Mouse (Mus musculus): Measurements from ENCODE around the gene Pole4. TPM values are rescaled to one million over a fixed set of nuclear protein-coding genes. Genes with fewer than 3 reads are reported as not detected.
A peak's percentile ranks its signal among the peaks of the same experiment; 100 is the strongest.
"Not testable (repeated sequence)": the region's sequence is repeated elsewhere in the genome, so short reads cannot be mapped to it uniquely, and the experiment has no call there.

Pole4 gene
- total and polyA plus RNA-seq, 3 experiments: 4.8 to 44.3 (median 37.3) TPM

GRCm38 (mm10) chr6:82715253-82715652, 10.1 kb upstream of the Pole4 start:
- no peak for DNase-seq

- no peak for DNase-seq
Measured at GRCm38 (mm10) chr6:82714841-82715240, 9.7 kb upstream of the Pole4 start.

- DNase-seq: peak; percentile 81
Measured at GRCm38 (mm10) chr6:82714243-82714642, 9.1 kb upstream of the Pole4 start.

- DNase-seq: no peak
Measured at GRCm38 (mm10) chr6:82707742-82708141, 2.6 kb upstream of the Pole4 start.

GRCm38 (mm10) chr6:82707241-82707640, 2.1 kb upstream of the Pole4 start:
- no peak for DNase-seq

DNA sequence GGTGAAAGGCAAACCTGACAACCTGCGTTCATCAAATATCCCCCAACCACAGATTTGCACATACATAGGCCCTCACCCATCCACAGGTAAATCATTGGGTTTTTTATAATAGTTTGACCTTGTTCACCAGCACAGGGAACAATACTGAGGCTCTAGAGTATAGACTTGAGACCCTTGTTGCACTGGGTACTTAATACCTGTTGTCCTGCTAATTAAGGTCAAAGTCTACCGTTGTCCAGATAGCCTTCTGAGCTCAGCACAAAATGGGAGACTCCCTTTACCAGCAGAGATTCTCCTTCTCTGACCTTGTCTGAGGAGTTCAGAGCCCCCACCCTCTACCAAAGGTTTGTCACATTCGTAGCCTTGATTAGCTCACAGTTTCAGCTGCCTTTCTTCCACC, 1.5 kb downstream of the Pole4 start:
- no peak for DNase-seq

DNA sequence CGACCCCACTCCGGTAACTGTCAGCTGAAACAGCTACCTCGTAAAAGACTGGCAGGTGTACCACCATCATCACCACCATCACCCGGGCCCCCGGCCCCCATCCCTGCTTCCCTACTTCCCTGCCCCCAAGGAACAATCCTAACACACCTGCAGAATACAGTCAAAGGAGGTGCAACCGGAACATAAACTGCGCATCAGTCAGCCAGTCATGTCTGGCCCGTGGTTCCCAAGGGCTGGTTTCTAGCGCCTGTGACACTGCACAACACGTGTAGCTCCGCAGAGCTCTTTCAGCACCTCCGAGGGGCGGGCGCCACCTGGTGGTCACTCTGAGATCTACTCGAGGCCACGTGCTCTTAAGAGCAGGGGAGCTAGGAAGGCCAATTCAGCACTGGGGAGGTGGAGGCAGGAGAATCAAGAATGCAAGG, 2.6 kb downstream of the Pole4 start:
- DNase-seq: peak; percentile 89

- DNase-seq: no peak
Measured at GRCm38 (mm10) chr6:82701296-82701695, 3.9 kb downstream of the Pole4 start.

GRCm38 (mm10) chr6:82699831-82700230, 5.3 kb downstream of the Pole4 start:
- DNase-seq: no peak

DNA sequence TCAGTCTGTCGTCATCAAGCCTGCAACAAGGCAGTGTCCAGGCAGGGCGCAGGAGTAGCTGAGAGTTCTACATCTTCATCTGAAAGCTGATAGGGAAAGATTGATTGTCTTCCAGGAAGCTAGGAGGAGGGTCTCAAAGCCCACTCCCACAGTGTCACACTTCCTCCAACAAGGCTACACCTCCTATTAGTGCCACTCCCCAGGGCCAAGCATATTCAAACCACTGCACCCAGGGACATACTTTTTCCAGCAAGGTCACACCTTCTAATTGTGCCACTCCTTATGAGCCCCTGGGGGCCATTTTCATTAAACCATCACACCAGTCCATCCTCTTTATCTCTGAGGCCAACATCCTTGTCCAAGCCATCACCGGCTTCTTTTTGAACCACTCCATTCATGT, 8.4 kb downstream of the Pole4 start:
- DNase-seq: no peak

- no peak for DNase-seq
Measured at GRCm38 (mm10) chr6:82694668-82695067, 10.5 kb downstream of the Pole4 start.

DNA sequence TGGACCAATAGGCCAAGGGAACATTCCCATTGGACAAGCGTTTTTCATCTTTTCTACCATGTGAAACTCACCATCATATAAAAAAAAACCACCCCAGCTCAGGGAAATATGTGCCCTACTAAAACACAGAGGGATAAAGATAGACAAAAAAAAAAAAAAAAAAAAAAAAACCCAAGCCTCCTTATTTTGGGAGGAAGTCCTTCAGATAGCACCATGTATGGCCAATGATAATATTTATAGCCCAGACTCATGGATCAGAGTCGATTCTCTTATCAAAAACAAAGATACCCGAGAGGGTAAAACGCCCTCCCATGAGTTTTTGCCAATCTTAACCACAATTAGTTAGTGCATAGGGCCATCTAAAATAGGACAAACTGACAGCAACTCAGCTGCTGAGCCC, 15.7 kb downstream of the Pole4 start:
- no peak for DNase-seq

DNA sequence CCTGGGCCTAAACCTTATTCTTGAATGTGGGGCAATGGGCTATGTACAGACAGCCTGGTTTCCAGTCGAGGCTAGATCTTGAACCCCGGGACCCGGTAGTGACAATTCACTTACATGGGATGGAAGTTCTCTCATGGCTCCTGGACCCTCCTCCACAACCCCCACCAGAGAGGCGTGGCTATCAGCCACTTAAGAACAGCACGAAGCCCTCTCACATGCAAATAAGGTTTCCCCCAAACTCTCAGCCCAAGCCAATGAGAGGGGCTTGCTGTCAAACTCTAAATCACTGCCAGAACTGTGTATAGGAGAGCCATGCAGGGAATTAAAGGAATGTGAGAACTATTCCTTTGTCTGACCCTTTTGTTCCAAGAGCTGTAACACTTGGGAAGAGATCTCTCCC, 16.6 kb downstream of the Pole4 start:
- not testable (repeated sequence) for DNase-seq

- no peak for DNase-seq
Measured at GRCm38 (mm10) chr6:82684136-82684535, 21.0 kb downstream of the Pole4 start.

GRCm38 (mm10) chr6:82679286-82679685, 25.9 kb downstream of the Pole4 start:
- DNase-seq: not testable (repeated sequence)

DNA sequence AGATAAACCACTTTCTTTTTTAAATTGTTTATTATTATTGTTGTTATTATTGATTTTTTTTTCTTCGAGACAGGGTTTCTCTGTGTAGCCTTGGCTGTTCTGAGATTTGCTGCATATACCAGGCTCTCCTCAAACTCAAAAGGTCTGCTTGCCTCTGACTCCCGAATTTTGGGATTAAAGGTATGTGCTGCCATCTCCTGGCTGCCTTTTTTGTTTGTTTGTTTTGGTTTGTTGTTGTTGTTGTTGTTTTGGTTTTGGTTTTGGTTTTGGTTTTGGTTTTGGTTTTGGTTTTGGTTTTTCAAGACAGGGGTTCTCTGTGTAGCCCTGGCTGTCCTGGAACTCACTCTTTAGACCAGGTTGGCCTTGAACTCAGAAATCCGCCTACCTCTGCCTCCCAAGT, 27.5 kb downstream of the Pole4 start:
- DNase-seq: not testable (repeated sequence)

GRCm38 (mm10) chr6:82666480-82666879, 38.7 kb downstream of the Pole4 start:
- no peak for DNase-seq

GRCm38 (mm10) chr6:82653169-82653525, 52.0 kb downstream of the Pole4 start:
- DNase-seq: no peak

DNA sequence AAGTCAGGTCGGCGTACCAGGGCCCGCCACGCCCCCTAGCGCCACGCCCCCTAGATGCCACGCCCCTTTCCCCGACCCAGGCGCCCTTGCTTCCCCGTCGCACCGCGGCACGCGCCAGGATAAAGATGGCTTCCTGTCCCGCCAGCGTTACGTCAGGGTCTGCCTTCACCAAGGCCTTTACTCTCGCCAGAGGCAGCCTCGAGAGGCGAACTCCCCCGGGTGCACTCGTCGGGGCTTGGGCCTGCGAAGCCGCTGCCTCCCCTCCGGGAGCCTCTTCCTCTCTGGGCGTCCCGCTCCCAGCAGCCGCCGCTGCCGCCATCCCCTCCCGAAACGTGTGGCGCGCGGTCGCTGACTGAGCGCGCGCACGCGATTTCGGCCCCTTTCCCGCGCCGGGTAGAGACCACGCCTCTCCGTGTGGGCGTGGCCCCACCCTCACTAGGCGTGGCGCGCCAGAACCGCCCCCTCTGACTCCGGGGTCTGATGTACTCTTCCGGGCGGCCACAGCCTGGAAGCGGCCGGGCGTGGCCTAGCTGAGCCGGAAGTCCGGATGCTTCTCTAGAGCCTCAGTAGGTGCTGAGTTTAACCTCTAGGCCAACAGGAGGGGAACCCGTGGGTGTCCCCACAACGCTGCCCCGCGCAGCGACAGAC, 52.5 kb downstream of the Pole4 start:
- DNase-seq: peak; percentile 96

DNA sequence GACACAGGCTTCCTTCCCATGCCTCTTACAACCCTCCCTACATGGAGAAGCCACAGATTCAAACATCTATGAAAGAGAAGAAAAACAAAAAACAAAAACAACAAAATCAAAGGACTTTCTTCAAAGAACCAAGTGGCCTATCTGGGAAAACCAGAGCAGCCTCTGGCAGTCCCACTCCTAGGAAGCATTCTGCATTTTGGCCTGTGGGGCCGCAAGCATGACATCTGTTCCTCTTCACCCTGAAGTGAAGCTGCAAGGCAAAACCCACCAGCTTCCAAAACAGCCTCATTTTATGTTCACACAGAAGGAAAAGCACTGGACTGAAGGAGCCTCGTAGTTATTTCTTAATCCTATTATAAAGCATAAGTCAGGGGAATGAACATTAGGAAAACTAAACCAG, 56.1 kb downstream of the Pole4 start:
- DNase-seq: no peak

DNA sequence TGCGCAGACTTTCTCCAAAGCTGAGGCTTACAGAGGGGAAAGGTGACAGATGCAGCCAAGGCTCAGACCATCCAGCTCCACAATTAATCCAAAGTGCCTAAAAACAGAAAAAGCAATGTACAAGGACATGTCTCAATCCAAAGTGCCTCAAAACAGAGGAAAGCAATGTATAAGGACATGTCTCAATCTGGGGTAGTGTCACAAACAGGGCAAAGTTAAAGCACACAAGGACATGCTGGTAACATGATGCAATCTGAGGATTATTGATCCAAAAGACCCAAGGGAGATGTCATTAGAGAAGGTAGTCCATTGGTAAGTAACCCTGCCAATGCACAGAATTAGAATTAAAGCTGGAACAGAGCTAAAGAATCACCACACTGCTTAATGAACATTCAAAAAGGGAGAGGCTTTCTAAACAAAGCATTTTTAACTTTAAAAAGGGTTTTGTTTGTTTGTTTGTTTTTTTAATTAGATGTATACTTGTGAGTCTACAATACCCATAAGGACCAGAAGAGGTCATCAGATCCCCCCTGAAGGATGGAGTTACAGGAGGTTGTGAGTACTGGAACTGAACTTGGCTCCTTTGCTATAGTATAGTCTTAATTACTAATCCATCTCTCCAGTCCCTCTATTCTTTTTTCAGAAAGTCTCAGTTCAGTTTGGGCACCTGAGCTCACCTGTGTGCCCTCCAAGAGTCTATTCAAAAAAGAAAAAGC, 57.1 kb downstream of the Pole4 start:
- DNase-seq: no peak

DNA sequence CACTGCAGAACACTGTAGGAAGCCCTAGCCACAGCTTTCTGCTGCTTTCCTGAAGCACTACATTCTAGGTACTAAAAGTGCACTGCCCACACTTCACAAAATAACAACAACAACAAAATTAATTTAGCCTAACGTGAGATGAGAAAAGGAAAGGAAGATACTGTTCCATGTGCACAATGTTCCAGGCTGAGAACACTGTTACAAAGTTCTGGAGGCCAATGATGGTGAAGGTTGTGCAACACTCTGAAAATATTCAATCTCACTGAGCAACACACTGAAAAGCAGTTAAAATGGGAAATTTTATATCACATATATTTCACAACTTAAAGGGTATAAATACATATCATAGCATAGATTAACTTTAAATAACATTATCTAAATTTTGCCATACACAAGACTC, 58.2 kb downstream of the Pole4 start:
- no peak for DNase-seq

- DNase-seq: no peak
Measured at GRCm38 (mm10) chr6:82640046-82640445, 65.1 kb downstream of the Pole4 start.

GRCm38 (mm10) chr6:82625331-82625730, 79.8 kb downstream of the Pole4 start:
- not testable (repeated sequence) for DNase-seq
